Mouse (Mus musculus) forebrain, embryonic 16.5 days (tissue): Measurements from ENCODE around the gene Gm21750. TPM values are rescaled to one million over a fixed set of nuclear protein-coding genes. Genes with fewer than 3 reads are reported as not detected.

ENCODE experiments used
- ATAC-seq: fragments of 200-750 bp; cut with Nextera tagmentation; 2 replicates; pipeline ENCODE4 v1.8.0; 2017; ENCODE audit warnings: mild to moderate bottlenecking, moderate library complexity
- H3K27ac ChIP-seq: fragments of 300-500 bp; sonication (generic); 2 replicates; pipeline ENCODE4 v1.5.1; 2014; ENCODE audit warnings: low read length, control low read depth
- H3K27me3 ChIP-seq: fragments of 300-500 bp; sonication (generic); replicated peaks from 2 replicates; pipeline ENCODE4 v1.6.1; 2014; ENCODE audit warnings: low read length; ENCODE audit not compliant: control insufficient read depth, insufficient read depth
- H3K36me3 ChIP-seq: fragments of 300-500 bp; sonication (generic); 2 replicates; pipeline ENCODE4 v1.6.1; 2014; ENCODE audit not compliant: control insufficient read depth, insufficient read depth
- H3K4me1 ChIP-seq: fragments of 300-500 bp; sonication (generic); replicated peaks from 2 replicates; pipeline ENCODE4 v1.6.1; 2014; ENCODE audit warnings: low read length; ENCODE audit not compliant: control insufficient read depth, insufficient read depth
- H3K4me2 ChIP-seq: fragments of 300-500 bp; sonication (generic); 2 replicates; pipeline ENCODE4 v1.6.1; 2014; ENCODE audit warnings: mild to moderate bottlenecking, low read length, control low read depth
- H3K4me3 ChIP-seq: fragments of 300-500 bp; sonication (generic); replicated peaks from 2 replicates; pipeline ENCODE4 v1.5.1; 2014; ENCODE audit warnings: mild to moderate bottlenecking, low read length, control low read depth
- H3K9ac ChIP-seq: fragments of 300-500 bp; sonication (generic); replicated peaks from 2 replicates; pipeline ENCODE4 v1.6.1; 2014; ENCODE audit warnings: low read depth, low read length, control low read depth
- H3K9me3 ChIP-seq: fragments of 300-500 bp; sonication (generic); 2 replicates; pipeline ENCODE4 v1.6.1; 2016; ENCODE audit warnings: low read length; ENCODE audit not compliant: control insufficient read depth
- WGBS: fragments of 180-500 bp; shearing (Covaris S2); extraction: QIAGEN DNeasy Blood & Tissue Kit; methylation state at CpG from one replicate; pipeline ENCODE4 v1.1.7; 2014; 5-methylcytosine and 5-hydroxymethylcytosine counted together
- polyA plus RNA-seq: library from polyadenylated mRNA; unstranded; fragments of >200 nt; fragmentation: Nextera tagmentation; extraction: Ambion mirVana; gene quantifications from 2 replicates; pipeline ENCODE4 v1.2.1, GENCODE M21; 2015

Gm21750 gene
- polyA plus RNA-seq, 1 experiment from 2014 or later: not detected

GRCm38 (mm10) chr14:73670091-73670490 is 9.1 kb downstream of the Gm21750 start:
- WGBS: 79% methylated on average over 2 of the region's 2 CpGs
- H3K4me3 ChIP-seq: no peak overlapping the region
- no peaks in the 10 kb centered on the region for H3K36me3 ChIP-seq
- H3K9me3 ChIP-seq: no peaks in the 10 kb centered on the region
- ATAC-seq: no peak
- no peak overlapping the region for H3K9ac ChIP-seq
- no peaks in the 10 kb centered on the region for H3K27me3 ChIP-seq
- H3K4me2 ChIP-seq: no peak overlapping the region
- no peaks in the 10 kb centered on the region for H3K4me1 ChIP-seq
- no peak overlapping the region for H3K27ac ChIP-seq

GRCm38 (mm10) chr14:73687726-73688125 is 26.7 kb downstream of the Gm21750 start:
- Histone ChIP-seq H3K4me3 (no peak overlapping the region), H3K9me3 (no peaks in the 10 kb centered on the region), H3K36me3 (no peaks in the 10 kb centered on the region), H3K27ac (no peak overlapping the region), H3K4me2 (no peak overlapping the region), H3K9ac (no peak overlapping the region), H3K27me3 (no peaks in the 10 kb centered on the region), H3K4me1 (no peaks in the 10 kb centered on the region)
- ATAC-seq: no peak
- WGBS: 70% methylated on average over 4 of the region's 4 CpGs

- H3K9ac ChIP-seq: no peak overlapping the region
- WGBS: 59% methylated on average over 2 of the region's 2 CpGs
- no peak overlapping the region for H3K4me3 ChIP-seq
- no peak overlapping the region for H3K27ac ChIP-seq
- no peaks in the 10 kb centered on the region for H3K27me3 ChIP-seq
- no peak overlapping the region for H3K4me2 ChIP-seq
- no peaks in the 10 kb centered on the region for H3K36me3 ChIP-seq
- no peaks in the 10 kb centered on the region for H3K4me1 ChIP-seq
- no peaks in the 10 kb centered on the region for H3K9me3 ChIP-seq
- no peak for ATAC-seq
Measured at GRCm38 (mm10) chr14:73688427-73688826, 27.4 kb downstream of the Gm21750 start.

- H3K9me3 ChIP-seq: no peaks in the 10 kb centered on the region
- no peak overlapping the region for H3K27ac ChIP-seq
- no peaks in the 10 kb centered on the region for H3K36me3 ChIP-seq
- H3K4me2 ChIP-seq: no peak overlapping the region
- H3K4me1 ChIP-seq: no peaks in the 10 kb centered on the region
- 0 out of 2 replicates have a peak, but pooled peaks have one; percentile 55 for ATAC-seq
- no peak overlapping the region for H3K4me3 ChIP-seq
- no peaks in the 10 kb centered on the region for H3K27me3 ChIP-seq
- WGBS: 70% methylated on average over 1 of the region's 1 CpGs
- no peak overlapping the region for H3K9ac ChIP-seq
Measured at GRCm38 (mm10) chr14:73700256-73700655, 39.2 kb downstream of the Gm21750 start.

GRCm38 (mm10) chr14:73709412-73710110 is 48.5 kb downstream of the Gm21750 start:
- Histone ChIP-seq H3K4me1 (no peaks in the 10 kb centered on the region), H3K27me3 (no peaks in the 10 kb centered on the region), H3K36me3 (no peaks in the 10 kb centered on the region), H3K4me2 (no peak overlapping the region), H3K4me3 (no peak overlapping the region), H3K9ac (no peak overlapping the region), H3K27ac (no peak overlapping the region), H3K9me3 (0 out of 2 replicates have a peak, but pooled peaks cover 4% of the 10 kb centered on the region)
- WGBS: 85% methylated on average over 9 of the region's 9 CpGs
- ATAC-seq: no peak

Other genes starting within 250 kb of the Gm21750 start
- gene Med4, start 151.2 kb upstream of the Gm21750 start, polyA plus RNA-seq: 106 and 110 TPM in 2 replicates
- 108 and 110 TPM in 2 replicates for gene Sucla2, start 135.9 kb upstream of the Gm21750 start, polyA plus RNA-seq
- gene Nudt15, start 113.0 kb upstream of the Gm21750 start, polyA plus RNA-seq: 7.1 and 7.6 TPM in 2 replicates